Mouse (Mus musculus): ENCODE data around the gene Gm45799.

Gene Gm45799

DNA sequence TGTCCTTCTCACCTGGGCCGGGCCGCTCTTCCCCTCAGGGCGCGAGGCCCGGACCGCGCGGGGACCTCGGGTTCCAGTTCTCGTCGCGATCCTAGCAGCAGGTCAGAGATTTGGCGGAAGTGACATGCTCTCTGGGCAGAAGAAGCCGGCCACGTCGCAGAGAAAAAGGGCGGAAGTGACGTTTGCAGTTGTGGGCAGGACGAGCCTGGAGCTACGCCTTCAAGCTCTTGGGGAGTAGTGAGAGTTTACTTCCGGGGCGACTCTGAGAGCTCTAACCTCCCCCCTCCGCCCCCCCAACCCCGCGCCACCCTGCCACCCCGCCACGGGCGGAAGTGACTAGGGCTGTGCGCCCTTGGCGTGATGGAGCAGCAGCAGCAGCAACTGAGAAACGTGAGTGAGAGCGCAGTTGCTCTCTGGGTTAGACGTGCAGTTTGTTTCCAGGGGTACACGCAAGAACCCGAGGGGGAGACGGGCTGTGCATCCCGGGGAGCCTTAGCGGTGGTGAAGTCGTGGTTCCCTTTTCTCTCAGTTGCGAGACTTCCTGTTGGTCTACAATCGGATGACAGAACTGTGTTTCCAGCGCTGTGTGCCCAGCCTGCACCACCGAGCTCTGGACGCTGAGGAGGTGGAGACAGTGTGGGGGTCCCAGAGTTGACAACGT lies at the start of gene Gm45799, which contains the start of gene Arfip2:
Gene Gm45799 (plus strand): TSS at position 320 of the 661 bp plus-strand sequence.
Gene Arfip2 (minus strand): TSS at position 184 of the 661 bp plus-strand sequence.
- peak; percentile 97 to 98 for DNase-seq

DNA sequence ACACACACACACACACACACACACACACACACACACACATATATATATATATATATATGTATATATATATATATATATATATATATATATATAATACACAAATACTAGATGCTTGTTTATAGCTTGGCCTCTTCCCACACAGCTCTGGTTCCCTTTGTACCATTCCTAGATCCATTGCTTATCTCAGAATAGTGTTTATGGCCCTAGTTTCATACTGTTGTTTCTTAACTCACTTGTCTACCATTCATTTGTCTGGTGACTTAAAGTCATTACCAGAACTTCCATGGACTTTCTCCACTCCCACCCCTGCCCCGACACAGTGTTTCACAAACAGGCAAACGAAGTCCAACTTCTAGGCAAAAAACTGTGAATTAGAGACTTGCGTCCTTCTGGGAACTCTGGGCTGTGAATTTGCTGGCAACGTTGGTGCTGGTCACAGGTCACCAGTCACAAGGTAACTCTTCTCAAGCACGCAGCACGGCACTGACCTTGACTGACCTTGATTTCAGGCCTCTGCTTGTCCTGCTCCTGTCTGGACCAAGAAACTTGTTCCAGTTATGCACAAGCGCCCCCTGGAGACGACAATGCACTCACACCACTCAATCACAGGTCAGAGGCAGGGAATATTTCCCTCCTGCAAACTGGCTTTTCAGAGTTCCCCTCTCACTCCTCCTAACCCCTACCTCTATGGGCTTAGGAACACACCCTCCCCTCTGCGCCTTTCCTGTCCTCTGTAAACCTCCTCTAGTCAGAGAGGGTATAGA lies 37.3 kb upstream of the Gm45799 start:
- peak; percentile 92 to 93 for DNase-seq

DNA sequence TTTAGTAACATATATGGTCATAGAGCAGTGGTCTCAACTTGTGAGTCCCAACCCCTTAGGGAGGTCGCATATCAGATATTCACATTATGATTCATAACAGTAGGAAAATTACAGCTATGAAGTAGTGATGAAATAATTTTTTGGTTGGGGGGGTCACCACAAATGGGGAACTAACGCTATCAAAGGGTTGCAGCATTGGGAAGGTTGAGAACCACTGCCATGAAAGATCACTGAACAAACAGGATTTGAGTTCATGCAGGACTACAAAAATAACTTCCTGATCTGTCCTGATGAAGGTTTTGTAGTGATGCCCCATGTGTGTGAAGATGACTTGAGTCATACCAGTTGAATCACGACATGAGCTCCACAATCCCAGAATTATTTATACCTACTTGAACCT lies 31.9 kb upstream of the Gm45799 start:
- no peak for DNase-seq

DNA sequence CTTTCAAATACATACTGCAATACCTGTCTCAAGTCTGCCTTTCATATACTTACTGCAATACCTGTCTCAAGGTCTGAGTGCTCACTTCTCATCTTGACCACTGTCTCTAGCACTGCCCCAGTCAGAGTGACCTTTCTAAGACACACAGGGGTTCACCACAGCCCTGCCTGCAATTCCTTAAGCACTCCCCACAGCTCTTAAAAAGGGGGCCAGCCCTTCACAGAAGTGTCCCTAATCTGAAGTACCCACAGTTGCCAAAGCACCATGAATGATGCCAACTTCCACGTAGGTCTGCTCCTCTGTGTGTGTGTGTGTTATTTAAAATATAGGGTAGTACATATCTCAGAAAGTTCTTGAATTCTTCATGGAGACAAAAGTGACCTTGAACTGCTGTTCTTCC lies 28.6 kb upstream of the Gm45799 start:
- DNase-seq: no peak

DNA sequence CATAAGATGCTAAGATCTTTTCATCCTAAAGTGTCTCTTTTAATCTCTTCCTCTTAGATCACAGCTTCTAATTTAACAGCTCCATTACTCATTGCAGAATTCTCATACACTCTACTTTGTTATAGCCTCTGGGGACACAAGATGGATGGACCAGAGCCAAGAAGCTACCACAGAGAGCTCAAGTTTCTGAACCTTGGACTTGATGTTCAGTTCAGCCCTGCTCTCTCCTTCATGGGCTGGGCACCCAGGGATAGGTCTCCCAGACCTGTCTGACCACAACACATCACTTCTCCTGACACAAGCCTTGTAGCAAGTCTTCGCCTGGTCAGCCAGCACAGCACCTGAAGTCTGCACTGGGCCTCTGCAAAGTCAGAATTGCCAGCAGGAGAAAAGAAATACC lies 26.0 kb upstream of the Gm45799 start:
- DNase-seq: peak in 1 of 2 experiments; percentile 21

DNA sequence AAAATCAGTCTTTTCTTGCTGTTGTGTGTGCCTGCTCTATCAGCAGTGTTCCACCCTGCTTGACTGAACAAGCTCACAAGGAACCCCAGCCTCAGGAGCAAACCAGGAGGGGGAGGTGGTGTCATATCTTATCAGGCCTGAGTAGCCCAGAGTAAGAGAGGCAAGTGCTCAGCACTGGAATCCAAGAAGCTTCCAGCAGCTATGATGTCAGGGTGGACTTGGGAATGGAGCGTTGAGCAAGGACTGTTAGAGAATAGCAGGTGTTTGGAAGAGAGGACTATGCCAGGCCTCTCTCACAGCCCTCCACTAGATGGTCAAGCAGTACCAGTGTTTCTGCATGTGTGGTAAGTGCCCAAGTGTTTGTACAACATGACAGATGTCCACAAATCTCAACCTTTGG lies 24.6 kb upstream of the Gm45799 start:
- DNase-seq: no peak

DNA sequence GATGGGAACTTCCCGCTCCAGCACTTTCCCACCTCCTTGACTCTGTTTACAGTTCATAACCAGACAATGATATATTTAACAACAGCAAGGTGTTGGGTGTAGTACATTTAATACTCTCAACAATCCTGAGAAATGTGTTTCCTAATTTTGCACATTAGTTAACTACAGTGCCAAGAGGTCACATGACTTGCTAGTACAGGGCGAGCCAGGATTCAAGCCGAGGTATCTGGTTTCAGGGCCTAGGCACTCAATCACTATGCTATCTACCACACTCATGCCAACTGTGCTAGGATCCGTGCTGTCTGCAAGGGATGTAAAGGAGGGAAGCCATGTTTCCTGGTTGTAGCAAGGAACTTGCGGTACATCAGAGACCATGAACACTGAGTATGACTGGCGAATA lies 23.8 kb upstream of the Gm45799 start:
- no peak for DNase-seq

DNA sequence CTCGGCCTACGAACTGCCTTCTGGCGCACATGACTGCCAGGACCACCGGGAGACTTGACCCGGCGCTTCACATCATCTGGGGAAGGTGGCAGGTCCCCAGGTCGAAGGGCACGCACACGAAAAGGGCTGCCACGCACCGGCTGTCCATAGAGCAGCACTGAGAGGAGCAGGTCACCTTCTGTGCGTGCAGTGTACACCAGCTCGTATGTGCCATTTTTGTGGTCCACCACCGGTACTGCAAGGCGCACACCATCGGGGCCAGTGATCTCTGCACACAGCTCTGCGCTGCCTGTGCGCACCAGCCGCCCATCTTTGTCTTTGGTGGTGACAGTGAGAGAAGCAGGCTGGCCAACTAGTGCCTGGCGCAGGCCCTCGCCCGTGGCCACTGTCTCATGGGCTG lies 22.5 kb upstream of the Gm45799 start:
- no peak for DNase-seq

DNA sequence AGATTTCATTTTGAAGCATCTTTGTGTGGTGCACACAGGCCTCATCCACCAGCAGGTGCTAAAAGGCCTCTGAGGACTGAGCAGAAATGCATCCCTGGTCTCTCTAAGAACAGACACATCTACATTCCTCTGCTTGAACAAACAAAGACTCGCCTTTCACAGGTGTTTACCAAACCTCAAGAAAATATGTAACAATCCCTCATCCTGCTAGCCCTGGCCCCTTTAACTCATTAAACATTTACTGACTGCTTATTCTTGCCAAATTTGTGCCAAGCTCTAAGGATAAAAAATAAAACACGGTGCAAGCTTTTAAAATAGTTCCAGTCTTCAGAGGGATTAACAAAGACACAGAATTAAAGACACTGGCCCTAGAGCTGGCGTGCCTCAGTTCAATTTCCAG lies 20.7 kb upstream of the Gm45799 start:
- DNase-seq: no peak

DNA sequence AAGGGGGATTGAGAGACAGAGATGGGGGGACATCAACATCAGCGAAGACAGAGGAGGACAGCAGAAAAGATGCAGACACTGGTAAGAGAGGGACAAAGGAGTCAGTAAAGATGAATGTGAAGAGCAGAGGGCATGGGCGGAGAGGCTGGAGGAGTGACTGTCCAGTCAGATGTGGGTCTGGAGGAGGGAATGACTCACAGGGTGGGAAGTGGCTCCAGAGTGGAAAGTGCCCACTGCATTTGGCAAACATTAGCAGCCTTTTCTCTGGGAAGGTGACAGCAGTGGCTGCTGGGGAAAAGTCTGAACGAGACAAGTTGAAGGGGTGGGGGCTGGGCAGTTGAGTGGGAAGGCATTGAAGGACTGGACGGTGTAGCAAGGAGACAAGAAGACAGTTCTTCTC lies 19.3 kb upstream of the Gm45799 start:
- no peak for DNase-seq

DNA sequence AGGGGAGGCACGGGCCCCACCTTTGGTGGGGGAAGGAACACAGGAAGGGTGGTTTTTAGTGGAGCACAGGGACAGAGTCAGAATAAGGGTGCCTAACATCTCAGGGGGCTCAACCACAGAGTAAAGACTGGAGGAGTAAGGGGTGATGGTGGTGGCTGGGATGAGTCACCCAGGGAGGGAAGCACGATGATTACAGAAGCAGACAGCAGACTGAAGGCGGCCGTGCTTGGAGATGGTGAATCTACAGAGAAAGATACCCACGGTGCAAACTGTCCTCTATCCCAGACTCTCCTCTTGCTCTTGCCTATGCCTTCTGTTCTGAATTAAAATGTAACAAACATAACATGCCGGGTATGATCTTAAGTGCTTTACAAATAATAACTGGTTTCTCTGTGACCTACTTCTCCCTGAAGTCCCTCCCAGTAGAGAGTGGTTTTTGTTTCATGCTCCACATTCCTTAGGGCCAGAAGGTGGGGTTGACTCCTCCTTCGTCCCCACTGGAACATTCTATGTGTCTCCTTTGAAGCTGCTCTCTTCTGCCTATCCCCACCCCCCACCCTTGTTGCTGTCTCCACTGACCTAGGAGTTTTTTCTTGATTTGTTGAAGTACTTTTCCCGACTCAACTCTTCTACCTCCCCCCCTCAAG lies 18.6 kb upstream of the Gm45799 start:
- DNase-seq: no peak

DNA sequence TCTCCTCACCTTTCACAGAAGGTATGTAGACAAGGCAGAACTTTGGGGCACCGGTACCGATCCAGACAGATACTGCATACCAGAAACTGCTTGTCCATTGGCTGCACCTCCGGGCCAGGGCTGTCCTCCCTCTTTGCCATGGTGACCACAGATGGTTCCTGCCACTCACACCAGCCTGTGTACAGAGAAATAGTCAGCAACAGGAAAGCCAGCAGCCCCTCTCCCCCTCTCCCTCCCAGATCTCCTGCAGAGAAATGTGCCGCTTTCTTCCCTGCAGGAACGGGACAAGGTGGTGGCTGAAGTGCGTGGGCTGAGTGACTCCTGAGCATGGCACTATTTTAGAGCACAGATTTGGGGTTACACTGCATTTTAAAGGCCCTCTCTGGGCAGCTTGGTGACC lies 15.0 kb upstream of the Gm45799 start:
- DNase-seq: peak in 1 of 2 experiments; percentile 21

DNA sequence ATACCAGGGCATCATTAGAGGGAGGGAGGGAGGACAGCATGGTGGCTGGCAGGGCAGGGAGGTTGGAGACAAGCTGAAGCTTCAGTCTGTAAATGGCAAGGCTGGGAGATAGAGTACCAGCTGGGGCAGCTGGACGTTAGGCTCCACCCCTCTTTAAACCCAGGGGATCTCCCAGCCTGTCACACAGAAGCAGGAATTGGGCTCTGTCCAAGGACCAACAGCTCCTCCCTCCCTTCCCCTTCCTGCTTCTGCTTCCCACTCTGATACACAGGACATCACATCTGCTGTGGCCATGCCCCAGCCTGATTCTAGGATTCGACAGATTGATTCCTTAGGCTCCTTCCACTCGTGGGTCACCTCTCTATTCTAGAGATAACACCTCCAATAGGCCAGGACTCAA lies 11.7 kb upstream of the Gm45799 start:
- peak; percentile 68 to 72 for DNase-seq

DNA sequence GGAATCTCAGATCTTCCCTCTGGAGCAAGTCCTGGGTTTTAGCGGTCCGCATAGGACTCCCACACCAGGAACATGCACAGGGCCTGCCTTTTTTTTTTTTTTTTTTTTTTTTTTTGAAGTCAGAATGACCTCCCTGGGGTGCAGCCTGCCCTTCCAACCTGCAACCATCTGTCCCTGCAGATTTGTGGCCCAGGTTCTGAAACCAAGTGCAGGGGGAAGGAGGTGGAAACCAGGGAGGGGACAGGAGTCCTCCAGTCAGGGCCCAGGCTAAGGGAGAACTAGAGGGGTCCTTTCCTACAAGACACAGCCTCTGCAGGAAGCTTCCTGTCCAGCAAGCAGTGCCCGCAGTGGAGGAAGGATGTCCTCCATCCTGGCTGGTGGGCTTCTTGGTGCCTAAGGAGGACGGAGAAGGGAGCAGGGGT lies 7.8 kb upstream of the Gm45799 start:
- no peak for DNase-seq

DNA sequence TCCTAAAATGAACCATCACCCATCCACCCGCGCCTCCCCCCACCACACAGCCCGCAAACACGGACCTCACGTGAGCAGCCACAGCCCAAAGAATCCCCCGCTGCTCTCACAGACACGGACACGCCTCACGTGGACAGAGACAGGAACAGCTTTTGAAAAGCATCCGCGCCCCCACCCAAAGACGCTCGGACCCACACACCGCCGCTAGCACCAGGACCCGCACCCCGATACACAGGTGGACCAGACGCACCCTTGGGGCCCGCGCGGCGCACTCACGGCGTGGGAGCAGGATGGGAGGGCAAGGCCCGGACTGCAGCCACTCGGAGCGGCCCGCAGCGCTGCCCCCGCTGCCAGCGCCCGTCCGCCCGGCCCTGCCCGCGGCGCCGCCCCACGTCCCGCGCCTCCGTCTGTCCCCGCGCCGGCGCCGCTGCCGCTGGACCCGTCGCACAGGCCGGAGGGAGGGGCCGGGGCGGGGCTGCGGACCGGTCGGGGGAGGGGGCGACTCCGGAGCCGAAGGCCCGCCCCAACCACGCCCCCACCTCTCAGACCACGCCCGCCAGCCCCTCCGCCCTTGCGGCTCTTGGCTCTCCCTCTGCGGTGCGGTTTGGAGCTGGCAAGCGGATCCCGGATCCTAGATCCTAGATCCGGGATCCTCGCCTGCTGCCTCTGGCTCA lies 7.1 kb upstream of the Gm45799 start, which contains the start of gene Trim3:
Gene Trim3 (minus strand): TSS at position 445 of the 674 bp plus-strand sequence.
- DNase-seq: peak; percentile 85 to 91

DNA sequence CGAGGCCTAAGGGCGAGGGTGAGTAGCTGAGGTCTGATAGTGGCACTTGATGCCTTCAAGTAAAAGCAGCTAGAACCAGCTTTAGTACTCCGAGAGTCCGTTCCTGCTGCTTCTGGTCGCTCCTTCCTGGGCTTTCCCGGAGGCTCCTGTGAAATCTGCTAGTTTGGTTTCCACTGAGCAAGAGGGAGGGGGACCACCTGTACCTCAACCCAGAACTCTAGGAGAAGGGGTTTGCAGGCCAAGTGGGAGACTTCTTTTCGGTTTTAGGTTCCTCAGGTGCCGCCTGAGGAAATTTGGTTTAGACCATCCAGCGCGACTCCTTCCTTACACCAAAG lies 6.6 kb upstream of the Gm45799 start:
- no peak for DNase-seq

DNA sequence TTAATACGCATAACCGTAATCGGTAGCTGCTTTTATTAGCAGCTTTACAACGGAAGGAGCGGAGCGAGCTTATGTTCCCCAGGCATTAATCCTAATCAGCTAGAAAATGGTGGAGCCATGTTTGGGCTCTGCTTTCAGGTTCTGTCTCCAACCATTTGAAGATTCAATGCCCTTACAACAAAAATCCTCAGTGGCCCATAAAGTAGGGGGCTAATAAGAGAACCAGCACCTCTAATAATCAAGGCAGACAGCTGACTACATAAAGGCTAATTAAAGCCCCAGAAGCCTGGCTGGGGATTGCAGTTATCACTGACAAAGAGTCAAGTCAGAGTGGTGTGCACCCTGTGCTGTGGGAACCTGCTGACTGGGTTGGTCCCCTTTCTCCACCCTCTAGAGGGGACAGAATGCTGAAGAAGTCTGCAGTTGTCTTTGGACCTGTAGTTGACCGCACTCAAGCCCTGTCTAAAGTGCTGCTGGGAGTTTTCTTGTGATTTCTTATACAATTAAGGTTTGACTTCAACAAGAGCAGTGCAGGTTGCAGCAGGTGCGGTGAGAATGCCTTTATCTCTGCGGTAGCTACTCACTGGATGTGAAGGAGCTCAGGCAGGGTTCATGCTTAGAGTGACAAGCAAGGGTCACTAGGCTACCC lies 6.0 kb upstream of the Gm45799 start:
- DNase-seq: no peak

DNA sequence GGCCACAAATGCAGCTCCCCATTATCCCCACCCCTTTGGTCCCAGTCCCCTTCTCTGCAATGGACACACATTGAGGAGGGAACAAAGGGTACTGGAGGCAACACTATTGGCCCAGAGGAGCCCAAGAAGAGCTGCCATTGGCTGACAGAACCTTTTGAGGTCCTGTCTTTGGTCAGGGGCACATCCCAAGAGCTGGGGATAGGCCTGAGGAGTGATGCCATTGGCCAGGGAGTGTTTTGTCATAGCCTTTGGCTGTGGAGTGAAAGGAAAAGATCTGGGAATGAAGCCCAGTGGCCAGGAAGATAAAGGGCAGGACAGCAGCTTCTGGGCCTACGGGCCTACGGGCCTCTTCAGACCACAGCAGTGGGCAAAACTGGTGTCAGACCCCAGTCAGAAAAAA lies 4.6 kb upstream of the Gm45799 start:
- no peak for DNase-seq

DNA sequence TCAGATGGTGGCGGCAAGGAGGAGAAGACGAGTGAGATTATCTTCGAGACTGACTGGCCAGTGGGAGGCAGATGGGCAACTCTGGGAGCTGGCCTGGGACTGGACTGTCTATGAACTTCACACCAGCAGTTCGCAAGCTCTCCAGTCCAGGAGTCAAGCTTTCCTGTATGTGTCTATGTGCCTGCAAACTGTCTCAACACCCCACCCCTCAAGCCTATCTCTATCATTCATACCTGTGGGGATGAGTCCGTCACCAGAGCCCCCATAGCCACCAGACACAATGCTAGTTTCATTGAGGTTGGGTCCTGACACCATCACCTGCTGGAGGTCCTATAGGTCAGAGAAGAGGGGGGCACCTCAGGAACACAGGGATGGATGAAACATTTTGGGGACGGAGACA lies 1.6 kb upstream of the Gm45799 start:
- DNase-seq: no peak

DNA sequence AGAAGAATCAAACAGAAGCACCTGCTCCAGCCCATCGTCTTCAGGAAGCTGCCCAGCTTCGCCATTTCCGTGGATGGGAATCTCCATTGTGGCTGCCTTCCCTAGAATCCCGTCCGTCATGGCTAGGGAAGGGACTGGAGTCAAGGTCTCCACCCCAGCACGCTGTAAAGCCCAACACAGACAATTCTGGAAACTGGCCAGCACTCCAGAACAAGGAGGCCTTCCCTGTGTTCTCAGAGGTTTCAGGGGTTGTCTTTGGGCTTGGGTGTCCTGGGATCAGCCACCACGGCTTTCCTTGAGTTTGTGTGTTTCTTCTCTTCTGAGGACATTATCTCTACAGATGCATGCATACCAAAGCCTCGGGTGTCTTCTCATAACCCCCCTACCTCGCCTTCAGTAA lies 1.0 kb upstream of the Gm45799 start:
- DNase-seq: no peak

DNA sequence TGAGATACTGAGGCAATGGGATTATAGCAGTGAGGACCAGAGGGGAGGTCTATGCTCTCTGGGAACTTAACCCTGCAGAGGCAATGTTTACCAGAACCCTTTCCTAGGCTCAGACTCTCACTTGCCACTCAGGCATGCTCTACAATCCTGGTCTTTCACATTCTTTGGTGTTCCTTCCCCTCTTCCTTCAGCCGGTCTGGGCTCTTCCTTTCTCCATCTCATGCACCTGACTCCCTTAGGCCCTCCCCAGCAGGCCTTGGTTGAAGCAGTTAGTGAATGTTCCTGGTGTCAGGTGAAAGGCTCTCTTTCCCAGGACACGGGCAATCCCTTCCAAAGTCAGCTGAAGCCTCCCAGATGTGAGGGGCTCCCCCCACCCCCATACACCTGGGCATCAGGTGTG lies 596 bp upstream of the Gm45799 start, which contains the start of gene Timm10b:
Gene Timm10b (plus strand): TSS at position 301 of the 400 bp plus-strand sequence.
- DNase-seq: no peak

DNA sequence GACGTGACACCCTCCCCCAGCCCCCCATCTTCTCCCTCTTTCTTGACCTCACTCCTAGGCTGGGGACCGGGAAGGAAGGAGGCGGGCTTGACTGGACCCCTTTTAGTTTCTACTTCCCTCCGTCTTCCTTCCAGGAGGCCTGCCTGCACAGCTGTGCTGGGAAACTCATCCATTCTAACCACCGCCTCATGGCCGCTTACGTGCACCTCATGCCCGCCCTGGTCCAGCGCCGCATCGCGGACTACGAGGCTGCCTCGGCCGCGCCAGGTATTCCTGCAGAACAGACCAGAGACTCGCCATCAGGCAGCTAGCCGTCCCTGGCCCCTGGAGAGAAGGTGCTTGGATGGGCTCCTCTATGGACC lies 523 bp downstream of the Gm45799 start:
- peak in 1 of 2 experiments; percentile 36 for DNase-seq

DNA sequence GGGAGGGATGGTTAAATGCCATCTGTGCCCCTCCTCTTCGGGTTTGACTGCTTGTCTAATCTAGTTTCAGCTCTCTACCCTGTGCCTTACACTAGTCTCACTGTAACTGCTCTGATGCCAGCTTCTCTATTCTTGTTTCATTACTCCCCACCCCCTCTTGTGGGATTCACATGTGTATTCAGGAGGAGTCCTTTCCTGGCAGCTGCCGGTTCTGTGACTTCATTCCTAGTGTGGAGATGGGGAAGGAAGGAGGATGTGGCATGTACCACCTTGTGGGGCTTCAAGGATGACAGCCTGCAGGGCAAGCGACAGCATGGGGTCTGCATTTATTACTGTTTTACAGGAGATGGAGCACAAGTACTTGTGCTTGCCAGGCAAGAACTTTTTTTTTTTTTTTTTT lies 1.6 kb downstream of the Gm45799 start:
- DNase-seq: no peak

Measured in kidney, adult 8-10 months (tissue).